Mouse (Mus musculus) brain, embryonic 14.5 days (tissue): ENCODE results near the gene Sf3b1.

ENCODE experiments used
- CTCF ChIP-seq: fragments of 200-500 bp; IDR thresholded peaks from 2 replicates; pipeline ENCODE4 v1.5.1; 2012; ENCODE audit warnings: inconsistent platforms, mild to moderate bottlenecking, moderate library complexity, borderline replicate concordance; ENCODE audit not compliant: insufficient read depth, insufficient read length; ENCODE audit errors: extremely low read depth
- POLR2A ChIP-seq: fragments of 200-500 bp; IDR thresholded peaks from 2 replicates; pipeline ENCODE4 v1.6.1; 2012; ENCODE audit warnings: mild to moderate bottlenecking, inconsistent platforms, borderline replicate concordance; ENCODE audit not compliant: poor library complexity, insufficient read depth, insufficient read length, severe bottlenecking; ENCODE audit errors: extremely low read depth

- TF ChIP-seq CTCF: no peak
- no peak for TF ChIP-seq POLR2A
Measured at GRCm38 (mm10) chr1:54985831-54986230, 41.5 kb downstream of the Sf3b1 start.
